Mouse (Mus musculus) intestine, embryonic 16.5 days (tissue): ENCODE data around the gene Lrrc66. TPM values are rescaled to one million over a fixed set of nuclear protein-coding genes. Genes with fewer than 3 reads are reported as not detected.

Experiments used
- ATAC-seq: fragments of 200-750 bp; cut with Nextera tagmentation; 2 replicates; pipeline ENCODE4 v1.8.0; 2017; ENCODE audit warnings: moderate TSS enrichment, moderate library complexity
- H3K27ac ChIP-seq: fragments of 300-500 bp; sonication (generic); 2 replicates; pipeline ENCODE4 v1.5.1; 2014; ENCODE audit warnings: mild to moderate bottlenecking, low read length
- H3K27me3 ChIP-seq: fragments of 300-500 bp; sonication (generic); replicated peaks from 2 replicates; pipeline ENCODE4 v1.6.1; 2014; ENCODE audit warnings: low read length, control low read depth, mixed read lengths; ENCODE audit not compliant: control insufficient read depth, insufficient read depth
- H3K36me3 ChIP-seq: fragments of 300-500 bp; sonication (generic); 2 replicates; pipeline ENCODE4 v1.6.1; 2014; ENCODE audit warnings: low read length, control low read depth; ENCODE audit not compliant: control insufficient read depth, insufficient read depth
- H3K4me1 ChIP-seq: fragments of 300-500 bp; sonication (generic); 2 replicates; pipeline ENCODE4 v1.6.1; 2014; ENCODE audit warnings: low read length, control low read depth, mixed read lengths; ENCODE audit not compliant: control insufficient read depth, insufficient read depth
- H3K4me2 ChIP-seq: fragments of 300-500 bp; sonication (generic); 2 replicates; pipeline ENCODE4 v1.6.1; 2014; ENCODE audit warnings: low read depth, low read length, control low read depth
- H3K4me3 ChIP-seq: fragments of 300-500 bp; sonication (generic); 2 replicates; pipeline ENCODE4 v1.5.1; 2014; ENCODE audit warnings: mild to moderate bottlenecking, low read length
- H3K9ac ChIP-seq: fragments of 300-500 bp; sonication (generic); 2 replicates; pipeline ENCODE4 v1.6.1; 2014; ENCODE audit warnings: low read depth, low read length
- H3K9me3 ChIP-seq: fragments of 300-500 bp; sonication (generic); 2 replicates; pipeline ENCODE4 v1.6.1; 2016; ENCODE audit warnings: low read length, control low read depth; ENCODE audit not compliant: control insufficient read depth
- WGBS: fragments of 180-500 bp; shearing (Covaris S2); extraction: QIAGEN DNeasy Blood & Tissue Kit; methylation state at CpG from one replicate; pipeline ENCODE4 v1.1.7; 2014; 5-methylcytosine and 5-hydroxymethylcytosine counted together
- polyA plus RNA-seq: library from polyadenylated mRNA; unstranded; fragments of >200 nt; fragmentation: Nextera tagmentation; extraction: Ambion mirVana; gene quantifications from 2 replicates; pipeline ENCODE4 v1.2.1, GENCODE M21; 2015

The Lrrc66 gene
- polyA plus RNA-seq, 1 experiment from 2014 or later, result 7.2 TPM

DNA sequence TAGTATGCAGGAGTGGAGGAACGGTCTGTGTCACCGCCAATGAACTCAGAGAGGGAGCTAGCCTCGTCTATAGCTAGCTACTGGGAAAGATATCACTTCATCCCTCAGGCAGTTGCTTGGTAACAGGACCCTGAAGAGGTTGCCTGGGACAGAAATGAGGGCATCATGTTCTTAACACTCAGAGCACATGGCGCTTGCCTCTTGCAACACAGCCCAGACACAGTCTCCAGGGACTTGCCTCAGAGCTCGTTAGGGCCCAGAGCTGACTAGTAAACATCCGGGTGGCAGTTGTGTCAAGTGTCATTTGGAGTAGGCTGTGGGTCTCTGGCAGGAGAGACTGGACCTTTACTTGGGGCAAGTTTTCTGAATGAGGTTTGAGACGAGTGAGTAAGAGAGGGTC, 58.5 kb downstream of the Lrrc66 start:
- no peak overlapping the region for H3K4me2 ChIP-seq
- H3K4me3 ChIP-seq, result no peak overlapping the region
- no peak for ATAC-seq
- no peaks in the 10 kb centered on the region for H3K4me1 ChIP-seq
- no peak overlapping the region for H3K27ac ChIP-seq
- WGBS, result 79% methylated on average over 7 of the region's 7 CpGs
- no peaks in the 10 kb centered on the region for H3K27me3 ChIP-seq
- H3K9me3 ChIP-seq, result no peaks in the 10 kb centered on the region
- no peak overlapping the region for H3K9ac ChIP-seq
- no peaks in the 10 kb centered on the region for H3K36me3 ChIP-seq

DNA sequence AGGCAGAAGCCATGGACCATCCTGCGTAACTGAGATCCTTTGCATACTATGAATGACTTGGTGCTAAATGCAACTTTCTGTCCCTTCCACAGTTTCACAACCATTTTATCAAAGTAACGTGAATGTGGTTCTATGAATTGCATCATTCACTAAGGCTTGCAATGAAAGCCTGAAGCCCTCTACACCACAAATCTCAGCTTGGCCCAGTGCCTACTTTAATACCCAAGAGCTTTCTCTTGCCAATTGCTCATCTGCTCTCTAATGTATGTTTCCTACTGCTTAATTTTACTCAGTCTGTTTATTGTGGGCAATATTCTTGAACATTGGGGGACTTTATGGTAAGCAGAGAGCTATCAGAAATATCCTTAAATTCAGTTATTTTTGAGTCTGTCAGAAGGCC, 59.5 kb downstream of the Lrrc66 start:
- WGBS, result 87% methylated on average over 2 of the region's 2 CpGs
- no peaks in the 10 kb centered on the region for H3K4me1 ChIP-seq
- no peak overlapping the region for H3K9ac ChIP-seq
- no peak overlapping the region for H3K4me3 ChIP-seq
- no peaks in the 10 kb centered on the region for H3K27me3 ChIP-seq
- H3K4me2 ChIP-seq, result no peak overlapping the region
- no peak overlapping the region for H3K27ac ChIP-seq
- H3K9me3 ChIP-seq, result no peaks in the 10 kb centered on the region
- no peak for ATAC-seq
- no peaks in the 10 kb centered on the region for H3K36me3 ChIP-seq

DNA sequence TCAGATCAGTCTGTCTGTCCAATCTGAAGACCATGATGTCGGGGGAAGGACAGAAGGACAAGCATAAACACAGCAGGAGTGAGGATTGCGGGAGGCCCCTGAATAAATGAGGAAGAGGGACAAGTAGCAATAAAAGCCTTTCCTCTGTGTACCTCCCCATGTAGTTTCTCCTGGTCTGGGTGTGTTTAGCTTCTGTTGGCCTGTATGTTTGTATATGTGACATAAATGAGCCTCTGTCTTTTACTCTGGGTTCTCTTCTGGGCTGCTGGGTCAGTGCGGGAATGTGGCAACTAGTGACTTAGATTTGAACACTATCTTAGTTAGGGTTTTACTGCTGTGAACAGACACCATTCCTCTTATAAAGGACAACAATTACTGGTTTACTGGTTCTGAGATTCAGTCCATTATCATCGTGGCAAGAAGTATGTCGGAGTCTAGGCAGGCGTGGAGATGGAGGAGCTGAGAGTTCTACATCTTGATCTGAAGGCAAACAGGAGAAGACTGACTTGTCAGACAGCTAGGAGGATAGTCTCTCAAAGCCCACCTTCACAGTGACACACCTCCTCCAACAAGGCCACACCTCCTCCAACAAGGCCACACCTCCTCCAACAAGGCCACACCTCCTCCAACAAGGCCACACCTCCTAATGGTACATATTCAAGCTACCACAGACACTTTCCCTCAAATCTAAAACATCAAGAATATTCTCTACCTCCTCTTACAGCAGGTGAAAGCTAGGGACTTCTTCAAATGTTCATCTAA, 60.8 kb downstream of the Lrrc66 start:
- H3K9me3 ChIP-seq, result no peaks in the 10 kb centered on the region
- H3K4me1 ChIP-seq, result no peaks in the 10 kb centered on the region
- 80% methylated on average over 6 of the region's 6 CpGs for WGBS
- H3K36me3 ChIP-seq, result no peaks in the 10 kb centered on the region
- no peak overlapping the region for H3K4me3 ChIP-seq
- H3K27me3 ChIP-seq, result no peaks in the 10 kb centered on the region
- no peak overlapping the region for H3K4me2 ChIP-seq
- ATAC-seq, result peak; percentile 50; the same call in 1 of the 2 replicates
- H3K27ac ChIP-seq, result no peak overlapping the region
- no peak overlapping the region for H3K9ac ChIP-seq

DNA sequence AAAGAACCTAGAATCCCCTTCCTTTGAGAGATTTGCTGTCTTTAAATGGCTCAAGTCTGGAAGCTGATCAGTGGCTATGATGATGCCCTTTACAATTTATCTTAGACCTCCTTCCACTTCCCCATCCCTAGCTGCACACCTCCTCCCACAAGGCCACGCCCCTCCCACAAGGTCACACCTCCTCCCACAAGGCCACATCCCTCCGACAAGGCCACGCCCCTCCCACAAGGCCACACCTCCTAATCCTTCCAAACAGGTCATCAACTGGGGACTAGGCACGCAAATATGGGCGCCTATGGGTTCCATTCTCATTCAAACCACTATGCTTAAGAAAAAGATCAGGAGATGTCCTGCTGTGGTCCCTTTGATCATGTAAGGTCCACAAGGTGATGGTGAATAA, 63.1 kb downstream of the Lrrc66 start:
- 82% methylated on average over 5 of the region's 5 CpGs for WGBS
- Histone ChIP-seq H3K27ac (no peak overlapping the region), H3K4me1 (no peaks in the 10 kb centered on the region), H3K9me3 (no peaks in the 10 kb centered on the region), H3K4me3 (no peak overlapping the region), H3K9ac (no peak overlapping the region), H3K4me2 (no peak overlapping the region), H3K36me3 (no peaks in the 10 kb centered on the region), H3K27me3 (no peaks in the 10 kb centered on the region)
- no peak for ATAC-seq

DNA sequence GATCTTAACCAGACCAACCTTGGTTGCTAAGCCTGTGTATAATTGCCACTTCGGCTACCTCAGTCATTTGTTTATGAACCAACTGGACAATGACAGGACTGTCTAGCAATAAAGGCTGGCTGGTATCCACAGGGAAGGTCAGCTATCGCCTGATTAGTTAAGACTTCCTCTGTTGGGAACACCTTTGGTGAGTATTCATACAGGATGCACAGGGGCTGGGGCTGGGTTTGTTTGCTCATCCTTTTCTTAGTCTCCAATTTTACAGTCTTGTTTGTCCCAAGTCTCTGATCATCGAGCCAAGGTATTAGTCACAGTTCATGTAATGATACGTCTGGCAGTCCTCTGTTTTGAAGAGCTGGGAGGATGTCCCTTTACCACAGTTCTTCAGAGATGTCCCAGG, 65.4 kb downstream of the Lrrc66 start:
- Histone ChIP-seq H3K9ac (no peak overlapping the region), H3K9me3 (no peaks in the 10 kb centered on the region), H3K36me3 (no peaks in the 10 kb centered on the region), H3K4me3 (no peak overlapping the region), H3K27me3 (no peaks in the 10 kb centered on the region), H3K4me2 (no peak overlapping the region), H3K27ac (no peak overlapping the region), H3K4me1 (no peaks in the 10 kb centered on the region)
- no peak for ATAC-seq
- 64% methylated on average over 4 of the region's 4 CpGs for WGBS

DNA sequence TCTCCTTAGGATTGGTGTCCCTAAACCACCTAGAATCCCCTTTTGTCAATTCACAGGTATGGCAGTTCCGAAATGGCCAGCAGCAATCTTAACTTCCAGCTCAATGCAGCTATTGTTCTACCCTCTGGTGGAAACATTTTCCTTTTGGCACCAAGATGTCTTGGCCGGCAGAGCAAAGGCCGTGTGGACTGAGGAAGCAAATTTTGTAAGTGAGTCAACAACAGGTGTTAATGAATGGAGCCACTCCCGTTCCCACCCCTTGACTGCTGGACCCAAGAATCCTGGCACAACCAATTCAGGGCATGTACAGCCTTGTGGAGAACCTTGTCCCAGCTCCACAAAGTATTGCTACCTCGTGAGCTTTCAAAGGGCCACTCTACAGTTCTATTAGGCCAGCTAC, 66.2 kb downstream of the Lrrc66 start:
- peak; percentile 79 for ATAC-seq
- H3K9ac ChIP-seq, result no peak overlapping the region
- WGBS, result 66% methylated on average over 5 of the region's 5 CpGs

DNA sequence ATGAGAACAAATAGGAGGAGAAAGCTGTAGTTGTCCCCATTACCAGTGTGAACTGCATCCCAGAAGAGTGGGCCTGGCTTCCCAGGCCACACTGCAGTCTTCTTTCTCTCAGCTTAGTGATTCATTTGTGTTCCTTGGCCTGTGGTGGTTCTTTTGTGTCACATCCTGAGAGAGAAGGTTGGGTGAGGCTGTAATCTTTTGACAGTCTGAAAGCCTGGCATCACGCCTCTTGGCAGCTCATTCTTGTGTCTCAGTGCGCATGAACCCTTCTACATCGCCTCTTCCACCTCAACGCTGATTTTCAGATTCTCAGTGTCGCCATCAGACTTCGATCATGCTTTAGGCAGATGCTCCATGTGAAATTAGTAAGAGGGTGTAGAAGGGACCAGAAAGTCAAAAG, 68.3 kb downstream of the Lrrc66 start:
- H3K36me3 ChIP-seq, result no peaks in the 10 kb centered on the region
- WGBS, result 94% methylated on average over 6 of the region's 6 CpGs
- ATAC-seq, result no peak
- H3K4me3 ChIP-seq, result no peak overlapping the region
- H3K4me1 ChIP-seq, result no peaks in the 10 kb centered on the region
- H3K9ac ChIP-seq, result no peak overlapping the region
- no peak overlapping the region for H3K4me2 ChIP-seq
- no peaks in the 10 kb centered on the region for H3K27me3 ChIP-seq
- H3K27ac ChIP-seq, result no peak overlapping the region
- no peaks in the 10 kb centered on the region for H3K9me3 ChIP-seq

More for the DNA sequence above, 66.2 kb downstream of the Lrrc66 start:
- no peak overlapping the region for H3K4me3 ChIP-seq
- H3K27ac ChIP-seq, result no peak overlapping the region
- H3K27me3 ChIP-seq, result no peaks in the 10 kb centered on the region
- no peaks in the 10 kb centered on the region for H3K4me1 ChIP-seq
- H3K36me3 ChIP-seq, result no peaks in the 10 kb centered on the region
- H3K4me2 ChIP-seq, result no peak overlapping the region
- H3K9me3 ChIP-seq, result no peaks in the 10 kb centered on the region

DNA sequence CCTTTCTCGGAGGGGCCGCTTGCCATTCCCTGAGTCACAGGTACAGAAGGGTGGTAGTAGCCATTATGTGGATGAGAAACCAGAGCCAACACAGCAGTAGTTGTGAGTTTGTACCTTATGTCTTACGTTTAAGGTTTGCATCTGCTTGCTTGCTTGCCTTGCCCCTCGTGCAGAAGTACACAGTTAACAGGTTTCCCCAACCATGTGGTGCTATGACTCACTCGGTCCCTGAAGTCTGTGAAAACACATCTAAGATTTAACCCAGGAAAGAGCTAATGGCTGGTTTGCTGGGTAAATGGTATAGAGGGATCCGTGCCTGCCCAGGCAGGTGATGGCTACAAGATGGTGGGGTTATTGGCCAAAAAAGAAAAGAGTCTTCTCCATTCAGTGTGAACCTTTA, 73.6 kb downstream of the Lrrc66 start:
- no peak overlapping the region for H3K9ac ChIP-seq
- ATAC-seq, result no peak
- WGBS, result 90% methylated on average over 6 of the region's 6 CpGs
- no peak overlapping the region for H3K27ac ChIP-seq
- no peaks in the 10 kb centered on the region for H3K4me1 ChIP-seq
- no peaks in the 10 kb centered on the region for H3K9me3 ChIP-seq
- no peak overlapping the region for H3K4me2 ChIP-seq
- no peak overlapping the region for H3K4me3 ChIP-seq
- no peaks in the 10 kb centered on the region for H3K27me3 ChIP-seq
- H3K36me3 ChIP-seq, result no peaks in the 10 kb centered on the region

DNA sequence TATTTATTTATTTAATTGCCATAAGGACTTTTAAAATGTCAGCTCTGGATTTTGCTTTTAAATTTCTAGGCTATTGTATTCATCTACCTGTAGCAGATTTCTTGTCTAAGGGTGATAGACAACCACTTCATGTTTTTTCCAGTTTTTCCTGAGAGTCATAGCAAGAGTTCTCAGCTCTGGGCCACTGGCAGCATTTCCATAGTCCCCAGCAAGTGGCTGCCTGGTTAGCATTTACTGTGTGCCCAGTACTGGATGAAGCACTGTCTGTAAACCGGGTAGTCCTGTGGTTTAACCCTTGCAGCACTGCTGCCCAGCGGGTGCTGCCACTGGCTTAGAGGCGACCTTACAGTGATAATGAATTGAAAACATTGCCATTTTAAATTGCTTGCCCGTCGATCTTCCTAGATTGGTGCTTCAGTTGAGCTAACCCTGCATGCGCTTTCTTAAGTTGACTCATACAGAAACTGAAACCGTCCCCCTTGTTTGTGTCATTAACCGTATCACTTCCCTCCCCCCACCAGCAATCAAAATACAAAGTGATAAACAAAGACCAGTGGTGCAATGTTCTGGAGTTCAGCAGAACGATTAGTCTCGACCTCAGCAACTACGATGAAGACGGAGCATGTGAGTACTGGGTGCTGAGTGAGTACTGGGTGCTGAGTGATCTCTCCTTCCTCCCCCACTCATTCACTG, 75.4 kb downstream of the Lrrc66 start:
- H3K9ac ChIP-seq, result no peak overlapping the region
- no peak for ATAC-seq

More for the DNA sequence above, 75.4 kb downstream of the Lrrc66 start:
- Histone ChIP-seq H3K4me1 (no peaks in the 10 kb centered on the region), H3K27me3 (no peaks in the 10 kb centered on the region), H3K9me3 (no peaks in the 10 kb centered on the region), H3K36me3 (no peaks in the 10 kb centered on the region), H3K4me2 (no peak overlapping the region), H3K27ac (no peak overlapping the region), H3K4me3 (no peak overlapping the region)
- 81% methylated on average over 12 of the region's 12 CpGs for WGBS
